Mouse (Mus musculus) limb, embryonic 11.5 days (tissue): ENCODE measurements around the gene Rdm1. TPM values are rescaled to one million over a fixed set of nuclear protein-coding genes. Genes with fewer than 3 reads are reported as not detected.
"Not testable (repeated sequence)": the region's sequence is repeated elsewhere in the genome, so short reads cannot be mapped to it uniquely, and the experiment has no call there.

Source experiments
- ATAC-seq: fragments of 200-750 bp; cut with Nextera tagmentation; 2 replicates; pipeline ENCODE4 v1.8.0; 2017; ENCODE audit warnings: low read depth; ENCODE audit not compliant: insufficient number of reproducible peaks, low FRiP score, low TSS enrichment
- DNase-seq: peaks from one replicate; pipeline ENCODE4 v3.0.0-alpha.2; 2015; ENCODE audit warnings: low spot score
- H3K27ac ChIP-seq: fragments of 300-500 bp; sonication (generic); replicated peaks from 2 replicates; pipeline ENCODE4 v1.5.1; 2014; ENCODE audit warnings: low read depth, mild to moderate bottlenecking, low read length
- H3K27me3 ChIP-seq: fragments of 300-500 bp; sonication (generic); 2 replicates; pipeline ENCODE4 v1.6.1; 2014; ENCODE audit warnings: mild to moderate bottlenecking, low read length, mixed read lengths; ENCODE audit not compliant: control insufficient read depth, insufficient read depth
- H3K36me3 ChIP-seq: fragments of 300-500 bp; sonication (generic); 2 replicates; pipeline ENCODE4 v1.6.1; 2014; ENCODE audit warnings: mild to moderate bottlenecking, low read length, moderate library complexity, mixed read lengths; ENCODE audit not compliant: control insufficient read depth, insufficient read depth
- H3K4me1 ChIP-seq: fragments of 300-500 bp; sonication (generic); 2 replicates; pipeline ENCODE4 v1.6.1; 2014; ENCODE audit warnings: low read length, mixed read lengths; ENCODE audit not compliant: control insufficient read depth, insufficient read depth
- H3K4me2 ChIP-seq: fragments of 300-500 bp; sonication (generic); 2 replicates; pipeline ENCODE4 v1.6.1; 2014; ENCODE audit warnings: low read depth, mild to moderate bottlenecking, moderate library complexity; ENCODE audit not compliant: severe bottlenecking
- H3K4me3 ChIP-seq: fragments of 300-500 bp; sonication (generic); 2 replicates; pipeline ENCODE4 v1.5.1; 2014; ENCODE audit warnings: low read depth, low read length
- H3K9ac ChIP-seq: fragments of 300-500 bp; sonication (generic); 2 replicates; pipeline ENCODE4 v1.6.1; 2014; ENCODE audit warnings: mild to moderate bottlenecking, low read length
- H3K9me3 ChIP-seq: fragments of 300-500 bp; sonication (generic); 2 replicates; pipeline ENCODE4 v1.6.1; 2016; ENCODE audit warnings: low read length; ENCODE audit not compliant: control insufficient read depth
- WGBS: fragments of 180-500 bp; shearing (Covaris S2); extraction: QIAGEN DNeasy Blood & Tissue Kit; methylation state at CpG from one replicate; pipeline ENCODE4 v1.1.7; 2014; 5-methylcytosine and 5-hydroxymethylcytosine counted together
- polyA plus RNA-seq: library from polyadenylated mRNA; unstranded; fragments of >200 nt; fragmentation: Nextera tagmentation; extraction: Ambion mirVana; gene quantifications from 2 replicates; pipeline ENCODE4 v1.2.1, GENCODE M21; 2014

The Rdm1 gene
- 30.0 and 31.0 TPM in 2 replicates for polyA plus RNA-seq

DNA sequence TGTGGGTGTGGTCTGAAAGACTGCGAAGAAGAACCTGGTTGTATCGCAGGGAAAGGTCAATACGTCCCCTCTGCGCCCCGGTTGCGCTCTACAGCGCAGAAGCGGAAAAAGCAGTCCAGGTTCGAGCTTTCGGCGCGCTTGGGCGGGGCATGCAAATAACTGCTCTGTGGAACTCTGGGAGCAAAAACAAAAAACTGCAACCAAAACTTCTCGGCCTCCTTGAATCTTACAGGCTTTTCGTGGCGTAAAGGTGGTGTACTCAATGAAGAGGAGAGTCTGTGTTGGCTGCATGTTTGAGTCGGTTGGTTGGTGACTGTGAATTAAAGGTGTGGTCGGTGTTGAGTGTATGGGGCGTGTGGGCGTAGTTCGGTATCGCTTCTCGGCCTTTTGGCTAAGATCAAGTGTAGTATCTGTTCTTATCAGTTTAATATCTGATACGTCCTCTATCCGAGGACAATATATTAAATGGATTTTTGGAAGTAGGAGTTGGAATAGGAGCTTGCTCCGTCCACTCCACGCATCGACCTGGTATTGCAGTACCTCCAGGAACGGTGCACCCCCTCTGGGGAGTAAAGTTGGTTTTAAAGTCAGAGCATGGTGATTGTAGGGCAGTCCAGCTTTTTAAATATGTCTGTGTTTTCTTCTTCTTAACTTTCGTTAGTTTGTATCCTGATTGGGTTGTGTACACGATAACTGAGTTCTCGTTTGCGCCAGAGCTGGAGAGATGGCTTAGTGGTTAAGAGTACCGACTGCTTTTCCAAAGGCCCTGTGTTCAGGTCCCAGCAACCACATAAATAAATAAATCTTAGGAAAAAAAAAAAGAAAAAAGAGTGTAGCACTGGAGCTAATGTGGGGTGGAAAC lies at the start of gene Rdm1:
Gene Rdm1, plus strand, starts transcription at position 201 of the 862 bp plus-strand sequence.
- ATAC-seq (peak; percentile 85), DNase-seq (peak; percentile 92)
- no peaks in the 10 kb centered on the region for H3K4me1 ChIP-seq
- H3K9me3 ChIP-seq, result no peaks in the 10 kb centered on the region
- H3K4me3 ChIP-seq, result peak within 1 kb of the TSS; percentile 39
- H3K36me3 ChIP-seq, result no peaks in the 10 kb centered on the region
- H3K9ac ChIP-seq, result peak within 1 kb of the TSS; percentile 69
- no peaks in the 10 kb centered on the region for H3K27me3 ChIP-seq
- WGBS, result under 1% methylated on average over 32 of the region's 34 CpGs
- H3K27ac ChIP-seq, result peak within 1 kb of the TSS; percentile 99
- H3K4me2 ChIP-seq, result peak within 1 kb of the TSS; percentile 67

DNA sequence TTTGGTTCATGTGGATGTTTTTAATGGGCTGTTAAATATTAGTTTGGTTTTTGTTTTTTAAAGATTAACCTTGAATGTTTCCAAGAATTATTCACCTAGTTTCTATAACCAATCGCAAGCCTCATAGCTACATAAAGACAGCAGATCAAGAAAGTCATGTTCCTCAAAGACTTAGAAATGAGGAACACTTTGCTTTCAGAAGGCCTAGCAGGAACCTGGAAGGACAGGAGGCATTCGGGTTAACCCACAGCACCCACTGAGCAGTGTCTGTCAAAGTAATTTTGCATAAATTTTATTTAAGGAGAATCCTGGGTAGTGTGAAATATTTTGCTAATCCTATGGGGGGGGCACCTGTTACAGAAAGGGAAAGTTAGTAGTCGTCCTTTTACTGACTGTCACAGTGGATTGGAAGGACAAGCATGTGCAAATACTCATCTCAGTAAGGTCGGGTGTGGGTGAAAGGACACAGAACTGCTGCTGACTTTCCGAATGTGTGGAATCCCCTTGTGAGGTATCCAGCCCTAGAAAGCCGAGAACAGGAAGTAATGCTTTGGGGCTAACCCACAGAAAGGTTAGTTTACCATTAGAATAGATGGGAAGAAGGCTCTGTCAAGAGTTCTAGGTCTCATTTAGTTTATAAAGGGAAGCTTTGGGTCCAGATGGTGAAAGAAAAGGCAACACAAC lies 45.8 kb upstream of the Rdm1 start:
- H3K27ac ChIP-seq, result no peak overlapping the region
- peaks cover 2% of the 10 kb centered on the region; the same call in 1 of the 2 replicates for H3K4me1 ChIP-seq
- 77% methylated on average over 6 of the region's 6 CpGs for WGBS
- no peaks in the 10 kb centered on the region for H3K27me3 ChIP-seq
- no peak overlapping the region for H3K4me2 ChIP-seq
- H3K9me3 ChIP-seq, result no peaks in the 10 kb centered on the region
- H3K36me3 ChIP-seq, result no peaks in the 10 kb centered on the region; the same call in 1 of the 2 replicates
- ATAC-seq, result no peak
- no peak for DNase-seq
- no peak overlapping the region for H3K9ac ChIP-seq
- no peak overlapping the region for H3K4me3 ChIP-seq

DNA sequence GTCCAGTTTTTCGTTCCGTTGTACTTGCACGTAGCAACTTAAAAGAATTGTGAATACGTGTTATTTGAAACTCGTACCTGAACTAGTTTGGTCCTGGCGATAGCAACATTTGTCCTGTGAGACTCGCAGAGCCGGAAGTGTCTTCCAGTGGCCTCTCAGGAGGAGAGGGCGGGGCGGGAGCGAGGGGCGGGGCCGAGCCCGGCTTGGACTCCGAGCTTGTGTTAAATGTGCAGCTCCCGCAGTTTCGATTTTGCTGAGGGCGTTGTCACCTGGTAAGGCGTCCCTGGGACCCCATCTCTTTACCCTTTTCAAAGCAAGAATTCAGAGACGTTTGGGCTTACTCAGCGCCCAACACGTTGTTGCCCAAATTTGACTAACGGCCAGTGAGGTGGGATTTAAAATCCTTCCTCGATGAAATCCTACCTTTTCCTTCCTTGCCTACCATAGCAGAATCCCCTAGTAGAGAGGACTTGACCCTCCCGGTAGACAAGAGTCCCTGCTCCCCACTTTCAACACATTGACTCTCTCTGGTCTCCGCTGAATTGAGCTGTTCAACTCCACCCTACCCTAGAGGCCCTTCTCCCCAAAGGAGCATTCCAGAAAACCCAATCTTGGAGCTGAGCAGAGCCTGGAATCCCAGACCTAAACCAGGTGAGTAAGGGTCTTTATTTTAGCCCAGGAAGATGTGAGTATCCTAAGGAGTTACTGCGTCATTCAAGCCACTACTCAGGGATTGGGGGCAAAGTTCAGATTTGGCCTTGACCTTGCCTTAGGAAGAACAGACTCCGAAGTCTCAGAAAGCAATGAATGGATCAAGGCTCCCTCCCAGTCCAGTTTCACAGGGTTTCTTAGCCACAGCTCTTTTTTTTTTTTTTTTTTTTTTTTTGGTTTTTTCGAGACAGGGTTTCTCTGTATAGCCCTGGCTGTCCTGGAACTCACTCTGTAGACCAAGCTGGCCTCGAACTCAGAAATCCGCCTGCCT lies 44.6 kb upstream of the Rdm1 start, which contains the start of gene Tmem106a:
Gene Tmem106a, plus strand, starts transcription at position 189 of the 982 bp plus-strand sequence.
- 18% methylated on average over 30 of the region's 31 CpGs for WGBS
- peak within 1 kb of the TSS; percentile 54 for H3K4me2 ChIP-seq
- H3K9ac ChIP-seq, result peak within 1 kb of the TSS; percentile 53
- no peaks in the 10 kb centered on the region for H3K9me3 ChIP-seq
- no peaks in the 10 kb centered on the region; the same call in 1 of the 2 replicates for H3K36me3 ChIP-seq
- DNase-seq (peak; percentile 78), ATAC-seq (no peak)
- no peak within 1 kb of the TSS for H3K27ac ChIP-seq
- H3K27me3 ChIP-seq, result no peaks in the 10 kb centered on the region
- peak within 1 kb of the TSS; percentile 27 for H3K4me3 ChIP-seq
- H3K4me1 ChIP-seq, result peaks cover 2% of the 10 kb centered on the region; the same call in 1 of the 2 replicates

DNA sequence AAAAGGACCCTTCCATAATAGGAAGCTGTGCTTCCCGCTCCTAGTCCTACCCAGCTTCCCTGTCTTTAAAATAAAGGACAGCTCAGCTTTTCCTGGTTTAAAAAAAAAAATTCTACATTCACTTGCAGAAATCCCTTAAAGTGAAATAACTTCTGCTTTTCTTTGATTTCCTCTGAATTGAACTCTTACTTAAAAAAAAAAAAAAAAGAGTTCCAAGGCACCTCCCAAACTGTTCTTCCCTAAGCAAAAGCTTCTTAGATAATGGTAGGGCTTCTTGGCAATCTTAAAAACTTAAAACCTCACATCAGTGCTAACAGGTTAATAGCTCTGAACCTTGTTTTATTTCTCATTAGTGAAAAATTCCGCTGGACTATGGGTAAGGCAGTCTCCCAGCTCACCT lies 43.8 kb upstream of the Rdm1 start:
- Histone ChIP-seq H3K27ac (no peak overlapping the region), H3K4me1 (peaks cover 2% of the 10 kb centered on the region; the same call in 1 of the 2 replicates), H3K4me2 (no peak overlapping the region), H3K36me3 (no peaks in the 10 kb centered on the region; the same call in 1 of the 2 replicates), H3K9me3 (no peaks in the 10 kb centered on the region), H3K27me3 (no peaks in the 10 kb centered on the region), H3K9ac (no peak overlapping the region), H3K4me3 (no peak overlapping the region)
- 92% methylated on average over 2 of the region's 2 CpGs for WGBS
- ATAC-seq (no peak), DNase-seq (no peak)

DNA sequence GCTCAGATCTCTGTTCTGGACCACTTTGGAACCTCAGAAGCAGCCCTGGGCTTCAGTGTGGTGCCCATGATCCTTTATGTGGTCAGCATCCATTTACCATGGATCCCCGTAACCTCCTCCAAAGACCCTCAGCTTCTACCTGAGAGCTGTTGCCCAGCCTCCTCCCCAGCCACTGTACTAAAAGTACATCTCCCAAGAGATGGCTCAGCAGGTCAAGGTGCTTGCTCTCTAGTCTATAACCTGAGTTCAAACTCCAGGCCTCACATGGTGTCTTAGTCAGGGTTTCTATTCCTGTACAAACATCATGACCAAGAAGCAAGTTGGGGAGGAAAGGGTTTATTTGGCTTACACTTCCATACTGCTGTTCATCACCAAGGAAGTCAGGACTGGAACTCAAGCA lies 42.0 kb upstream of the Rdm1 start:
- H3K4me3 ChIP-seq, result not testable (repeated sequence)
- WGBS, result 100% methylated on average over 1 of the region's 1 CpGs

DNA sequence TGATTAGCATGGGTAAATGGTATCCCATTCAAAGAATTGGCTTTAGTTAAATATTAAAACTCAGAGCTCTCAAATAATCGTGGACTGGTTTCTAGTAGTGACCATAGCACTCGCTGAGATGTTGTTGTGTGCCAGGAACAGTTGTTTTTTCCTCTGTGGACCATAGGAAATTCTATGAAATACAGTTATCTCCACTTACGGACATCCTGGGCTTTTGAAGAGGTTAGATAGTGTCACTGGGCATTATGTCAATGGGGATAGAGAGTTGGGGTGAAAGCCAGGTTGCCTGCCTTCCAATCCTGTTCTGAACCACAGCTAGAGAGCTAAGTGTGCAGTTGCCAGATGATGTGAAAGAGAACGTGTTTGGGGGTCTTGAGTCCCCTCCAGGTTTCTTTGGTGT lies 41.2 kb upstream of the Rdm1 start:
- Histone ChIP-seq H3K9me3 (no peaks in the 10 kb centered on the region), H3K4me2 (no peak overlapping the region), H3K4me1 (peaks cover 2% of the 10 kb centered on the region; the same call in 1 of the 2 replicates), H3K9ac (no peak overlapping the region), H3K4me3 (no peak overlapping the region), H3K27me3 (no peaks in the 10 kb centered on the region), H3K36me3 (no peaks in the 10 kb centered on the region), H3K27ac (no peak overlapping the region)
- whole genome bisulfite sequencing, result 76% methylated on average over 4 of the region's 4 CpGs
- DNase-seq (no peak), ATAC-seq (no peak)

More for the DNA sequence above, 42.0 kb upstream of the Rdm1 start:
- not testable (repeated sequence) for ATAC-seq, H3K27ac ChIP-seq, DNase-seq, H3K27me3 ChIP-seq, H3K36me3 ChIP-seq, H3K9me3 ChIP-seq, H3K4me1 ChIP-seq, H3K9ac ChIP-seq, H3K4me2 ChIP-seq

DNA sequence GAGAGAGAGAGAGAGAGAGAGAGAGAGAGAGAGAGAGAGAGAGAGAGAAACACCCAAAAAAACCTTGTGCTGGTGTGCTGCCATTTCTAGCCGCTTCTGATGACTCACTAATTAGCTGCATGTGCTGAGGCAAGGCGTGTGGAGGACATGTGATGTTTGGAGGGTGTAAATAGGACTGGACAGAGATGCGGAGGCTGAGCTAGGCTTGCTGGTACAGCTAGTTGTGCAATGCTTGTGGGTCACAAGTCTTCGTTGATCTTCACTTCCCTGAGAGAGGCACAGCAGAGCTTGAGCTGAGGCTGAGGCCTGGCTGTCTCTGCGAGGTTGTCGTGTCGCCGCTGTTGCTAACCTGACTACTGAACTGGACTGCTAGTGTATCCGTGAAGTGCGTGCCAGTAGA lies 39.3 kb upstream of the Rdm1 start:
- ATAC-seq, result no peak
- WGBS, result 90% methylated on average over 10 of the region's 10 CpGs
- H3K4me3 ChIP-seq, result no peak overlapping the region

More for the DNA sequence above, 39.3 kb upstream of the Rdm1 start:
- Histone ChIP-seq H3K36me3 (no peaks in the 10 kb centered on the region), H3K27me3 (no peaks in the 10 kb centered on the region), H3K4me1 (no peaks in the 10 kb centered on the region), H3K9me3 (no peaks in the 10 kb centered on the region), H3K4me2 (no peak overlapping the region), H3K9ac (no peak overlapping the region), H3K27ac (no peak overlapping the region)
- no peak for DNase-seq
